Mouse (Mus musculus): ENCODE measurements around the gene Bsn. TPM values are rescaled to one million over a fixed set of nuclear protein-coding genes. Genes with fewer than 3 reads are reported as not detected.

The Bsn gene
- total RNA-seq (2014; fragmentation: Nextera tagmentation) = 5.5 and 7.4 TPM in 2 replicates
- 2.3 and 2.9 TPM in 2 replicates for total RNA-seq (2017)

- peak; percentile 30; the same call in 1 of the 2 replicates for ATAC-seq (replicated peaks; ENCODE audit: low FRiP score, low TSS enrichment, poor library complexity, severe bottlenecking)
Observed at GRCm38 (mm10) chr9:108189787-108190679, at the start of gene Bsn. Gene Bsn (minus strand): TSS chr9:108190384.

GRCm38 (mm10) chr9:108239951-108240350, 49.8 kb upstream of the Bsn start:
- no peak for ATAC-seq (replicated peaks; ENCODE audit: low FRiP score, low TSS enrichment, poor library complexity, severe bottlenecking)

GRCm38 (mm10) chr9:108238831-108239230, 48.6 kb upstream of the Bsn start:
- ATAC-seq (replicated peaks; ENCODE audit: low FRiP score, low TSS enrichment, poor library complexity, severe bottlenecking) = no peak

GRCm38 (mm10) chr9:108238402-108238801, 48.2 kb upstream of the Bsn start:
- ATAC-seq (replicated peaks; ENCODE audit: low FRiP score, low TSS enrichment, poor library complexity, severe bottlenecking) = no peak

GRCm38 (mm10) chr9:108234682-108235081, 44.5 kb upstream of the Bsn start:
- peak; percentile 57; the same call in 1 of the 2 replicates for ATAC-seq (replicated peaks; ENCODE audit: low FRiP score, low TSS enrichment, poor library complexity, severe bottlenecking)

GRCm38 (mm10) chr9:108232908-108233307, 42.7 kb upstream of the Bsn start:
- ATAC-seq (replicated peaks; ENCODE audit: low FRiP score, low TSS enrichment, poor library complexity, severe bottlenecking) = no peak

- ATAC-seq (replicated peaks; ENCODE audit: low FRiP score, low TSS enrichment, poor library complexity, severe bottlenecking) = no peak
Observed at GRCm38 (mm10) chr9:108227911-108228649, 37.9 kb upstream of the Bsn start.

- ATAC-seq (replicated peaks; ENCODE audit: low FRiP score, low TSS enrichment, poor library complexity, severe bottlenecking) = no peak
Observed at GRCm38 (mm10) chr9:108225166-108225565, 35.0 kb upstream of the Bsn start.

- ATAC-seq (replicated peaks; ENCODE audit: low FRiP score, low TSS enrichment, poor library complexity, severe bottlenecking) = no peak
Observed at GRCm38 (mm10) chr9:108223633-108224032, 33.4 kb upstream of the Bsn start.

- no peak for ATAC-seq (replicated peaks; ENCODE audit: low FRiP score, low TSS enrichment, poor library complexity, severe bottlenecking)
Observed at GRCm38 (mm10) chr9:108221566-108221965, 31.4 kb upstream of the Bsn start.

- ATAC-seq (replicated peaks; ENCODE audit: low FRiP score, low TSS enrichment, poor library complexity, severe bottlenecking) = no peak
Observed at GRCm38 (mm10) chr9:108220380-108220774, 30.2 kb upstream of the Bsn start.

- no peak for ATAC-seq (replicated peaks; ENCODE audit: low FRiP score, low TSS enrichment, poor library complexity, severe bottlenecking)
Observed at GRCm38 (mm10) chr9:108219766-108220379, 29.7 kb upstream of the Bsn start.

GRCm38 (mm10) chr9:108217936-108218543, 27.9 kb upstream of the Bsn start:
- no peak for ATAC-seq (replicated peaks; ENCODE audit: low FRiP score, low TSS enrichment, poor library complexity, severe bottlenecking)

GRCm38 (mm10) chr9:108217406-108217805, 27.2 kb upstream of the Bsn start:
- no peak for ATAC-seq (replicated peaks; ENCODE audit: low FRiP score, low TSS enrichment, poor library complexity, severe bottlenecking)

GRCm38 (mm10) chr9:108213105-108213504, 22.9 kb upstream of the Bsn start:
- no peak for ATAC-seq (replicated peaks; ENCODE audit: low FRiP score, low TSS enrichment, poor library complexity, severe bottlenecking)

- ATAC-seq (replicated peaks; ENCODE audit: low FRiP score, low TSS enrichment, poor library complexity, severe bottlenecking) = no peak
Observed at GRCm38 (mm10) chr9:108212426-108212825, 22.2 kb upstream of the Bsn start.

GRCm38 (mm10) chr9:108205571-108205901, 15.4 kb upstream of the Bsn start:
- ATAC-seq (replicated peaks; ENCODE audit: low FRiP score, low TSS enrichment, poor library complexity, severe bottlenecking) = no peak

- ATAC-seq (replicated peaks; ENCODE audit: low FRiP score, low TSS enrichment, poor library complexity, severe bottlenecking) = no peak
Observed at GRCm38 (mm10) chr9:108204884-108205570, 14.8 kb upstream of the Bsn start.

- ATAC-seq (replicated peaks; ENCODE audit: low FRiP score, low TSS enrichment, poor library complexity, severe bottlenecking) = peak; percentile 49
Observed at GRCm38 (mm10) chr9:108203015-108203414, 12.8 kb upstream of the Bsn start.

All from megakaryocyte-erythroid progenitor cell, adult 5-6 weeks (primary cell).